Mouse (Mus musculus) liver, embryonic 12.5 days (tissue): ENCODE results near the gene Icam1. TPM values are rescaled to one million over a fixed set of nuclear protein-coding genes. Genes with fewer than 3 reads are reported as not detected.
A peak's percentile ranks its signal among the peaks of the same experiment; 100 is the strongest.

Experiments
- ATAC-seq: fragments of 200-750 bp; cut with Nextera tagmentation; 2 replicates; pipeline ENCODE4 v1.8.0; 2017; ENCODE audit warnings: moderate number of reproducible peaks, mild to moderate bottlenecking, moderate library complexity
- H3K27ac ChIP-seq: fragments of 300-500 bp; sonication (generic); 2 replicates; pipeline ENCODE4 v1.5.1; 2016; ENCODE audit warnings: mild to moderate bottlenecking
- H3K27me3 ChIP-seq: fragments of 300-500 bp; sonication (generic); replicated peaks from 2 replicates; pipeline ENCODE4 v1.6.1; 2016; ENCODE audit warnings: mild to moderate bottlenecking, moderate library complexity
- H3K36me3 ChIP-seq: fragments of 300-500 bp; sonication (generic); 2 replicates; pipeline ENCODE4 v1.6.1; 2016; ENCODE audit warnings: mild to moderate bottlenecking, moderate library complexity
- H3K4me1 ChIP-seq: fragments of 300-500 bp; sonication (generic); 2 replicates; pipeline ENCODE4 v1.6.1; 2016
- H3K4me2 ChIP-seq: fragments of 300-500 bp; sonication (generic); 2 replicates; pipeline ENCODE4 v1.6.1; 2016; ENCODE audit warnings: mild to moderate bottlenecking, moderate library complexity
- H3K4me3 ChIP-seq: fragments of 300-500 bp; sonication (generic); 2 replicates; pipeline ENCODE4 v1.5.1; 2016; ENCODE audit warnings: mild to moderate bottlenecking, moderate library complexity
- H3K9ac ChIP-seq: fragments of 300-500 bp; sonication (generic); 2 replicates; pipeline ENCODE4 v1.6.1; 2016; ENCODE audit warnings: mild to moderate bottlenecking, moderate library complexity
- H3K9me3 ChIP-seq: fragments of 300-500 bp; sonication (generic); replicated peaks from 2 replicates; pipeline ENCODE4 v1.6.1; 2016; ENCODE audit warnings: mild to moderate bottlenecking, moderate library complexity
- WGBS: fragments of 180-500 bp; shearing (Covaris S2); methylation state at CpG from one replicate; pipeline ENCODE4 v1.1.7; 2016; ENCODE audit not compliant: insufficient replicate concordance; 5-methylcytosine and 5-hydroxymethylcytosine counted together
- polyA plus RNA-seq: library from polyadenylated mRNA; unstranded; fragments of >200 nt; fragmentation: Nextera tagmentation; extraction: Ambion mirVana; gene quantifications from 2 replicates; pipeline ENCODE4 v1.2.1, GENCODE M21; 2016

Gene Icam1
- polyA plus RNA-seq, 1 experiment from 2014 or later = 9.9 TPM

DNA sequence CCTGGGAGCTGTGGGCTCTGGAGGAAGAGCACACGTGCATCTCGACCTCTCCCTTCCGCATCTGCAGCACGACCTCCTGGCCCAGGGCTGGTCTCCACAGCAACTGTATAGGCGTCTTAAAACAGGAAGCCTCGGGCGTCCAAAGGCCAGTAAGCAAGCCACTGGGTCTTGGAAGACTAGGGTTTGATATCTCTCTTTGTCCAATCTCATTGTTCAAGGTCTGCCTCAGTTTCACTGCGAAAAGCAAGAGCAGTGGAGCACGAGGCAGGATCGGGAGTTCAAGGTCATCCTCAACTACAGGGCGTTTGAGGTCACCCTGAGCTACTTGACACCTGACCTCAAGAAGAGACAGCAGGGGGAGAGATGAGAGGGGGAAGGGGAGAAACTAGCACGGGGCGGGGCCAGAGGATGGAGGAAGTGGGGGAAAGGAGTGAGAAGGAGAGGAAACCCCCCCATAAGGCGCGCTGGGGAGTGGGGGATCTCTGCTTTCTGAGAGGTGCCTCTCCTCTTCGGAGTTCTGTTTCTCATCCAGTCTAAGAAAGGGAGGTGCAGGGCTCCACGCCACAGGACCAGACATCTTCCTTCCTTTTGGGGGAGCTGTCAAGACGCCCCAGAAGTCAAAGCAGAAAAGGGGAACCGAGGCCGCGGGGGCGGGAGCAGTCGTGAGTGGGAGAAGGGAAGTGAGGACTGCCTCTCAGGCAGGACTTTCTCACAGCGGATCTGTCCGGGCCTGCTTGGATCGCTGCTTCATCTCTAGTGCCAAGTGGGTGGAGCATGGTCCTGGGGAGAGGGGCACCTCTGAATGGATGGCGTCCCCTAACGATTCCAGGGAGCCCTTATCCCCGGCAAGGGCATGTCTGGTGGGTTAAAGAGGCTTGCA lies 854 bp upstream of the Icam1 start:
- ATAC-seq = 0 out of 2 replicates have a peak, but pooled peaks have one; percentile 23
- H3K4me3 ChIP-seq = peak overlapping the region; percentile 51
- peak overlapping the region; percentile 50 for H3K27ac ChIP-seq
- H3K9me3 ChIP-seq = no peaks in the 10 kb centered on the region
- peaks cover 51% of the 10 kb centered on the region for H3K27me3 ChIP-seq
- H3K9ac ChIP-seq = peak overlapping the region; percentile 44
- 3% methylated on average over 29 of the region's 29 CpGs for WGBS
- peak overlapping the region; percentile 75 for H3K4me2 ChIP-seq
- peaks cover 9% of the 10 kb centered on the region; the same call in 1 of the 2 replicates for H3K36me3 ChIP-seq
- peaks cover 55% of the 10 kb centered on the region for H3K4me1 ChIP-seq

DNA sequence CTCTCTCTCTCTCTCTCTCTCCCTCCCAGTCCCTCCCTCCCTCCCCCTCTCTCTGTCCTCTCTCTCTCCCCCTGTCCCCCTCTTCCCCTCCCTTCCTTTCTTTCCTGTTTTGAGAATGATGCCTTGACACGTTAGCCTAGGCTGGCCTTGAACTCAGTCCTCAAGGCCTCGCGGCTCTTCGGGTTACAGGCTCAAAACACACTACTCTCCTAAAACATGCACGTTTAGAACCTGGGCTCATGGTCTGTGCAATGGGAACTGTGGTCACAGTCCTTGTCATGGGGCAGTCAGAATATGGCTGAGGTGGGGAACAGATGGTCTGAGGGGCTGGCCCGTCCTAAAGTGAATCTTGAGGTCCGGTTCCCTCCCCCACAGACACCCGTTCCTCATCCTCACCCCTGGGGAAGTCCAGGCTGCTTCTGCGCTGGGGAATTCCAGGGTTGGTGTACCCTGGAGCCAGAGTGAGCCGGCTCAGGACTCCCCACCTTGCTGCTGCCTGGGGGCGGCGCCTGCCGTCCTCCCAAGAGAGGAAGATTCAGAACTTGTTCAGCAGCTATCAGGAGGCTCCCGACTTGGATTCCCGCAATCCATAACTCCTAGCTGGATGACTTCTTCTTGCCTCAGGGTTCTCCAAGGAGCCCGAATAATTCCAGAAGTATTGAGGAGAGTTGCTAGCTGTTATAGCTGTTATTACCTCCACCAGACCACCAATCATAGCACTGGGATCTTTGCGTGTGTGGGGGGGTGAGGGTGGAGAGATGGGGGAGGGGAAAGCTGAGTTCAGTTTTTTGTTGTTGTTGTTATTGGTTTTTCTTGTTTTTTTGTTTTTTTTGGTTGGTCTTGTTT lies 769 bp downstream of the Icam1 start:
- WGBS = 6% methylated on average over 17 of the region's 17 CpGs
- H3K27ac ChIP-seq = 0 out of 2 replicates have a peak overlapping the region, but pooled peaks have one; percentile 1
- H3K4me2 ChIP-seq = peak overlapping the region; percentile 75
- peak overlapping the region; percentile 44 for H3K9ac ChIP-seq
- H3K36me3 ChIP-seq = peaks cover 10% of the 10 kb centered on the region; the same call in 1 of the 2 replicates
- no peaks in the 10 kb centered on the region for H3K9me3 ChIP-seq
- peaks cover 51% of the 10 kb centered on the region for H3K27me3 ChIP-seq
- ATAC-seq = 0 out of 2 replicates have a peak, but pooled peaks have one; percentile 8
- peaks cover 51% of the 10 kb centered on the region for H3K4me1 ChIP-seq
- peak overlapping the region; percentile 51 for H3K4me3 ChIP-seq

DNA sequence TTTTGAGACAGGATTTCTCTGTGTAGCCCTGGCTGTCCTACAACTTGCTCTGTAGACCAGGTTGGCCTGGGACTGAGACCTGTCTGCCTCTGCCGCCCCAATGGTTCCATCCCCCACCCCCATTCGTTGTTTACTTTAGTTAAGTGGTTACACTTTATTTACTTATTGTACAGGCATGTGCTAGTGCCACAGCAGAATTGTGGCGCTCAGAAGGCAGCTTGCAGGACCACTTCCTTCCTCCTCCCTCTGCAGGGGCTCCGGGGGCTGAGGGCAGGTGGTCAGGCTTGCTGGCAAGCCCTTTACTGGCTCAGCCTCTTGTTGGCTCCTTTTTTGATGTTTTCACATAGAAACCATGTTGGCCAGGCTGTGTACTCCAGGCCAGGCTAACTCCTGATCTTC lies 1.4 kb downstream of the Icam1 start:
- H3K9ac ChIP-seq = peak overlapping the region; percentile 23; the same call in 1 of the 2 replicates
- peak overlapping the region; percentile 51 for H3K4me3 ChIP-seq
- 22% methylated on average over 4 of the region's 4 CpGs for WGBS
- H3K27me3 ChIP-seq = peaks cover 51% of the 10 kb centered on the region
- H3K4me1 ChIP-seq = peaks cover 45% of the 10 kb centered on the region
- ATAC-seq = no peak
- no peaks in the 10 kb centered on the region for H3K9me3 ChIP-seq
- H3K36me3 ChIP-seq = peaks cover 10% of the 10 kb centered on the region; the same call in 1 of the 2 replicates
- H3K27ac ChIP-seq = no peak overlapping the region
- peak overlapping the region; percentile 75 for H3K4me2 ChIP-seq

DNA sequence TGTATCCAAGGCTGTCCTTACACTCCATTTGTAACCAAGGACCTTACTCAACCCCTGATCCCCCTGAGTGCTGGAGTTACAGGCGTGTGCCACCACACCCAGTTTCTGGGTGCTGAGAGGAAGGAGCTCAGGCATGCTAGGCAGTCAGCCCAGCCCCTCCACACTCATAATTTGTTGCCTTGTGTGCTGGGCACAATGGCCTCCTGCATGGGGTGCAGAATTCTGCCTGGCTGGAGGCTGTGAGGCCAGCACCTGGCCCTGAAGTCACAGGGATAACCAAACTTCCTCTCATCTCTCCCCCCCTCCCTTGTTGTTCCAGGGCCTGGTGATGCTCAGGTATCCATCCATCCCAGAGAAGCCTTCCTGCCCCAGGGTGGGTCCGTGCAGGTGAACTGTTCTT lies 2.8 kb downstream of the Icam1 start:
- peaks cover 51% of the 10 kb centered on the region for H3K27me3 ChIP-seq
- no peak for ATAC-seq
- H3K4me2 ChIP-seq = no peak overlapping the region
- peaks cover 10% of the 10 kb centered on the region; the same call in 1 of the 2 replicates for H3K36me3 ChIP-seq
- WGBS = 54% methylated on average over 2 of the region's 2 CpGs
- no peak overlapping the region for H3K27ac ChIP-seq
- peaks cover 41% of the 10 kb centered on the region for H3K4me1 ChIP-seq
- H3K9ac ChIP-seq = no peak overlapping the region
- no peaks in the 10 kb centered on the region for H3K9me3 ChIP-seq
- no peak overlapping the region for H3K4me3 ChIP-seq

DNA sequence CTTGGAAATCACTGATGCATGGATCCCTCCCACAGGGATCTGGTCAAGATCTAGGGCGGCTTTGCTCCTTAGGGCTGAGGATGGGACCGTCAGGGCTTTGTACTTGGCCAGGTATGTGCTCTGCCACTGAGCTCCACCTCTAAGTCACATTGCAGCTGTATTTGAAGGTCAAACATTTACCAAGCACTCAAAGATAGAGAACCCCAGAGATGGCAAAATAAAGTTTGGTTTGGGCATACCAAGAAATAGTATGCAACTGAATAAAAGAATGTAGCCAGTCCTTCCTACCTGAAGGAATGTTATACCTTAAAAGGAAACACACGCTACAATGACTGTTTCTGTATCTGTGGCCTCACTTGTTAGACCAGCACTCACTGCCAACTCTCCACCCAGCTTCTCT lies 5.6 kb downstream of the Icam1 start:
- Histone ChIP-seq H3K4me1 (peaks cover 29% of the 10 kb centered on the region), H3K36me3 (peaks cover 19% of the 10 kb centered on the region; the same call in 1 of the 2 replicates), H3K9ac (no peak overlapping the region), H3K9me3 (no peaks in the 10 kb centered on the region), H3K27me3 (peaks cover 28% of the 10 kb centered on the region), H3K27ac (no peak overlapping the region), H3K4me2 (no peak overlapping the region), H3K4me3 (no peak overlapping the region)
- WGBS = 72% methylated on average over 3 of the region's 3 CpGs
- ATAC-seq = no peak

DNA sequence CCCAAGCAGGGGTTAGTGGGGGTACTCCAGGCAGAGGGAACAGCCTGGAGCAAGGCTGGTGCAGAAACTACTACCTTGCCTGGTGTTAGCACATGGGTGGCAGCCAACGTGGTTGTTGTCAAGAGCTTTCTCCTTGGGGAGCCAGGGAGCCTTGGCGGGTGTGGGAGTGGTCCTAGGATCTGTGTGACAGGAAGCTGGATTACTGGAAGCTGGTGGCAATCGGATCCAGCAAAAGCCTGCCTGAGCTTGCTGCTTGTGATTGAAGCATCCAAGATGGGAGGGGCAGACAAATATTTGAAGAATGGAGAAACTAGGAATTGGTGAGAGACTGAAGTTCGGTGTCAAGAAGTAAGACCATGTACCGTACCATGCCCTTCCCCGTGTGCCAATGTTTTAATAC lies 6.5 kb downstream of the Icam1 start:
- 71% methylated on average over 6 of the region's 6 CpGs for WGBS
- no peak overlapping the region; the same call in 1 of the 2 replicates for H3K27ac ChIP-seq
- no peaks in the 10 kb centered on the region for H3K9me3 ChIP-seq
- H3K4me3 ChIP-seq = no peak overlapping the region
- peaks cover 26% of the 10 kb centered on the region for H3K36me3 ChIP-seq
- no peak for ATAC-seq
- no peak overlapping the region for H3K4me2 ChIP-seq
- peaks cover 29% of the 10 kb centered on the region for H3K4me1 ChIP-seq
- no peak overlapping the region for H3K9ac ChIP-seq
- peaks cover 18% of the 10 kb centered on the region for H3K27me3 ChIP-seq

DNA sequence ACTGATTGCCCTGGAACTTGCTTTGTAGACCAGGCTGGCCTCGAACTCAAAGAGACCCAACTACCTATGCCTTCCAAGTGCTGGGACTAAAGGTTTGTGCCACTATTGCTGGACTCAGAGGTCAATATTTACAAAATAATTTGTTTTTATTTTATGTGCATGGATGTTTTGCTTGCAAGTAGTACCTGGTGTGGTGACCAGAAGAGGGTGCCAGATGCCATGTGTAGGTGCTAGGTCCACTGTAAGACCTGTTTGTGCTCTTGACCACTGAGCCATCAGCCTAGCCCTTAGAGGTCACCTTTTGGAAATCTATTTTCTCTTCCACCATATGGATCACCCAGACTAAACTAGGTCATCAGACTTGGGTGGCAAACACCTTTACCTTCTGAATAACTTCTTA lies 6.9 kb downstream of the Icam1 start:
- no peaks in the 10 kb centered on the region for H3K9me3 ChIP-seq
- H3K36me3 ChIP-seq = peaks cover 29% of the 10 kb centered on the region
- no peak overlapping the region for H3K27ac ChIP-seq
- H3K27me3 ChIP-seq = peaks cover 14% of the 10 kb centered on the region; the same call in 1 of the 2 replicates
- WGBS = 71% methylated on average over 1 of the region's 1 CpGs
- no peak overlapping the region for H3K4me2 ChIP-seq
- no peak for ATAC-seq
- no peak overlapping the region for H3K9ac ChIP-seq
- no peak overlapping the region for H3K4me3 ChIP-seq
- H3K4me1 ChIP-seq = peaks cover 29% of the 10 kb centered on the region

DNA sequence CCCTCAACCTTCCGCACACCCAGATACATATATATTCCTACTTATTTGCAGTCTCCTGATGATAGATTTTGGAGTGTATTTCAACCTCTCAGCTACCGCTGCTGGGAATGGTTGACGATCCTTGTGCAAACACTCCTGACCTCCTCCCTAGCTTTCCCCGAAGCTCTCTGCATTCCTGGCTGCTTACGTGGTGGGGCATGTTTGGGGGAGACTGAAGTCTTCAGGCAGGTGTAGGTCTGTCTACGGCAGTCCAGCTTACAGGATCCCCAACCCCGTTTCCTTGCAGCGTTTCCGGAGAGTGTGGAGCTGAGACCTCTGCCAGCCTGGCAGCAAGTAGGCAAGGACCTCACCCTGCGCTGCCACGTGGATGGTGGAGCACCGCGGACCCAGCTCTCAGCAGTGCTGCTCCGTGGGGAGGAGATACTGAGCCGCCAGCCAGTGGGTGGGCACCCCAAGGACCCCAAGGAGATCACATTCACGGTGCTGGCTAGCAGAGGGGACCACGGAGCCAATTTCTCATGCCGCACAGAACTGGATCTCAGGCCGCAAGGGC lies 9.5 kb downstream of the Icam1 start:
- Histone ChIP-seq H3K4me1 (peaks cover 47% of the 10 kb centered on the region), H3K27ac (peak overlapping the region; percentile 45; the same call in 1 of the 2 replicates), H3K36me3 (peaks cover 25% of the 10 kb centered on the region), H3K9ac (no peak overlapping the region), H3K9me3 (no peaks in the 10 kb centered on the region), H3K4me2 (no peak overlapping the region), H3K27me3 (0 out of 2 replicates have a peak, but pooled peaks cover 3% of the 10 kb centered on the region), H3K4me3 (no peak overlapping the region)
- ATAC-seq = no peak
- 79% methylated on average over 19 of the region's 19 CpGs for WGBS

DNA sequence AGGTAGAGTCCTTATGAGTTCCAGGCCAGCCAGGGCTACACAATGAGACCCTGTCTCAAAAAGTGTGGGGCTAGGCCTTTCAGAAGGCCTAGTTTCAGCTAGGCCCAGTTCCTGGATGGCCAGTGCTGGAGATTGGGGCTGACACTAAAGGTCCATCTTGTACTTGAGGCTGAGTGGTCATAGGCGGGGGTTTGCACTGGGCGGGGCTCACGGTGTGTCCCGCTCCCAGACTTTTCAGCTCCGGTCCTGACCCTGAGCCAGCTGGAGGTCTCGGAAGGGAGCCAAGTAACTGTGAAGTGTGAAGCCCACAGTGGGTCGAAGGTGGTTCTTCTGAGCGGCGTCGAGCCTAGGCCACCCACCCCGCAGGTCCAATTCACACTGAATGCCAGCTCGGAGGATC lies 11.1 kb downstream of the Icam1 start:
- H3K4me2 ChIP-seq = no peak overlapping the region
- H3K4me3 ChIP-seq = no peak overlapping the region
- H3K9ac ChIP-seq = no peak overlapping the region
- H3K27me3 ChIP-seq = peaks cover 7% of the 10 kb centered on the region
- H3K9me3 ChIP-seq = no peaks in the 10 kb centered on the region
- no peak for ATAC-seq
- WGBS = 82% methylated on average over 12 of the region's 12 CpGs
- H3K27ac ChIP-seq = peak overlapping the region; percentile 99
- peaks cover 58% of the 10 kb centered on the region for H3K4me1 ChIP-seq
- H3K36me3 ChIP-seq = peaks cover 25% of the 10 kb centered on the region

DNA sequence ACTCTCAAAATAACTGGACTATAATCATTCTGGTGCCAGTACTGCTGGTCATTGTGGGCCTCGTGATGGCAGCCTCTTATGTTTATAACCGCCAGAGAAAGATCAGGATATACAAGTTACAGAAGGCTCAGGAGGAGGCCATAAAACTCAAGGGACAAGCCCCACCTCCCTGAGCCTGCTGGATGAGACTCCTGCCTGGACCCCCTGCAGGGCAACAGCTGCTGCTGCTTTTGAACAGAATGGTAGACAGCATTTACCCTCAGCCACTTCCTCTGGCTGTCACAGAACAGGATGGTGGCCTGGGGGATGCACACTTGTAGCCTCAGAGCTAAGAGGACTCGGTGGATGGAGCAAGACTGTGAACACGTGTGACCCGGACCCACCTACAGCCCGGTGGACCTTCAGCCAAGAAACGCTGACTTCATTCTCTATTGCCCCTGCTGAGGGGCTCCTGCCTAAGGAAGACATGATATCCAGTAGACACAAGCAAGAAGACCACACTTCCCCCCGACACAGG lies 12.0 kb downstream of the Icam1 start:
- Histone ChIP-seq H3K27ac (peak overlapping the region; percentile 99), H3K9me3 (no peaks in the 10 kb centered on the region), H3K4me2 (no peak overlapping the region; the same call in 1 of the 2 replicates), H3K4me1 (peaks cover 68% of the 10 kb centered on the region), H3K27me3 (peaks cover 17% of the 10 kb centered on the region), H3K4me3 (no peak overlapping the region), H3K9ac (peak overlapping the region; percentile 86; the same call in 1 of the 2 replicates), H3K36me3 (peaks cover 25% of the 10 kb centered on the region)
- 67% methylated on average over 8 of the region's 8 CpGs for WGBS
- no peak for ATAC-seq

DNA sequence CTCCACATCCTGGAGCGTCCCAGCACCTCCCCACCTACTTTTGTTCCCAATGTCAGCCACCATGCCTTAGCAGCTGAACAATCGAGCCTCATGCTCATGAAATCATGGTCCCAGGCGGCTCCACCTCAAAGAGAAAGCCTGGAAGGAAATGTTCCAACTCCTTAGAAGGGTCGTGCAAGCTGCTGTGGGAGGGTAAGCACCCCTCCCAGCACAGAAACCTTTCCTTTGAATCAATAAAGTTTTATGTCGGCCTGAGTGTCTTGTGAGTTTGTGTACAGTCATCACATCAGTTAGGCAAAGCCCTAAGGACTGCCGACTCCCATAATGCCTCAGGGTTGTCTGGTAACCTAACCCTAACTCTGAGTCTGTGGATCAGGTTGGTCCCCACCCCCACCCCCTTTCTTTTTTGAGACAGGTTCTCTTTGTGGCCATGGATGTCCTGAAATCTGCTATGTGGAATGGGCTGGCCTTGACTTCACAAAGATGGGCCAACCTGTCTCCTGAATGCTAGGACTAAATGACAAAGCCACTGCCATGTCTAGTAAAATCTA lies 12.8 kb downstream of the Icam1 start:
- 50% methylated on average over 6 of the region's 6 CpGs for WGBS
- Histone ChIP-seq H3K9me3 (no peaks in the 10 kb centered on the region), H3K4me3 (peak overlapping the region; percentile 74), H3K27ac (peak overlapping the region; percentile 99), H3K4me2 (peak overlapping the region; percentile 99), H3K27me3 (peaks cover 25% of the 10 kb centered on the region), H3K4me1 (peaks cover 76% of the 10 kb centered on the region), H3K9ac (peak overlapping the region; percentile 86), H3K36me3 (peaks cover 25% of the 10 kb centered on the region)
- ATAC-seq = no peak
